Mouse (Mus musculus): ENCODE data around the gene Brwd1.

GRCm38 (mm10) chr16:96095966-96096365 is 13.6 kb upstream of the Brwd1 start:
- TF ChIP-seq POLR2A (IDR thresholded peaks at IDR 0.05; ENCODE audit: control insufficient read depth, extremely low read depth, insufficient read depth, low read length, poor library complexity) (no peak), CTCF (IDR thresholded peaks at IDR 0.05; ENCODE audit: borderline replicate concordance, control insufficient read depth, extremely low read depth, insufficient read depth, low read length, poor library complexity) (no peak)

All from thymus, adult 2 months (tissue).